Mouse (Mus musculus): ENCODE results near the gene Nrf1. TPM values are rescaled to one million over a fixed set of nuclear protein-coding genes. Genes with fewer than 3 reads are reported as not detected.

Nrf1 gene
- polyA plus RNA-seq (2017; shearing (Covaris generic)), result 77.0 TPM

DNA sequence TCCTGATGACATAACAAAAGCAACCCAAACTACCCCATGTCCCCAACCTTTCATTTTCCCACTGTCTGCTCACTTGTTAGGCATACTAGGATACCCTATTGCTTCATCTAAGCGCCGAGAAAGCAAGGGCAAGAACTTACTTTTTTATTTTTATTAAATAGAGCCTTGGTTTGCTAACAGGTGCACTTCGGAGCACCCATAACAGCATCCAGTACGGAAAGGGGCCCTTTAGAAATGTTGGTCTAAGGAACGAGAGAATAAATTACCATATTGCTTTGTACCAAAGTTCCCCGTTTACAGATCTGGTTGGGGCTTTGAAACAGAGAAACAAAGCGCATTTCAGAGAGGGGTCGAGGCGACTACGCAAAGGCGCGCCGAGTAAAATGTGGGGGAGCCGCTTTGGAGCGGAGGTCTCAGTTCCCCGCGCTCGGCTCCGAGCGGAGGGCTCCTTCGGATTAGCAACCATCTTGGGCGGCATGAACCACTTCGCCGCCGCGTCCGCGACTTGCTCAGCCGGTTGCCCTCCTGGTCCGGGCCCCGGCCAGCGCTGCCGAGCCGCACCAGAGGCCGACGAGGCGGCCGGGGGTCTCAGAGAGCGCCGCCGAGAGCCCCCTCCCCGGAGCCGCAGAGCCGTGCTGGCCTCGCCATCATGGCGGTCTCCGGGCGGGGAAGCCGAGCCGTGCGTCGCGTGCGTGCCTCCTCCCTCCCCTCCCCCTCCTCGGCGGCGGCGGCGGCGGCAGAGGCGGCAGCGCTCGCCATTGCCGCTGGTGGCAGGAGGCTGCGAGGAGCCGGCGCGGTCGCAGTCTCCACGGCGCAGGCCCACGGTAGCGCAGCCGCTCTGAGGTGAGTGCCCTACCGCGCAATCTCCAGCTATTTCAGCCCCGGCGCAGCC, at the start of gene Nrf1:
TSS of gene Nrf1 (plus strand) at position 718 of the 892 bp plus-strand sequence.

Other genes with a start within 250 kb of the Nrf1 start
- gene Strip2, start 131.0 kb upstream of the Nrf1 start, polyA plus RNA-seq (2017; shearing (Covaris generic)), result 0.15 TPM

Data from activated CD4-positive, CD25-positive, alpha-beta regulatory T cell, adult 9 weeks (primary cell).